Mouse (Mus musculus): ENCODE measurements around the gene Kap. TPM values are rescaled to one million over a fixed set of nuclear protein-coding genes. Genes with fewer than 3 reads are reported as not detected.
"Not testable (repeated sequence)": the region's sequence is repeated elsewhere in the genome, so short reads cannot be mapped to it uniquely, and the experiment has no call there.

Kap gene
- not detected for total RNA-seq (2021)

DNA sequence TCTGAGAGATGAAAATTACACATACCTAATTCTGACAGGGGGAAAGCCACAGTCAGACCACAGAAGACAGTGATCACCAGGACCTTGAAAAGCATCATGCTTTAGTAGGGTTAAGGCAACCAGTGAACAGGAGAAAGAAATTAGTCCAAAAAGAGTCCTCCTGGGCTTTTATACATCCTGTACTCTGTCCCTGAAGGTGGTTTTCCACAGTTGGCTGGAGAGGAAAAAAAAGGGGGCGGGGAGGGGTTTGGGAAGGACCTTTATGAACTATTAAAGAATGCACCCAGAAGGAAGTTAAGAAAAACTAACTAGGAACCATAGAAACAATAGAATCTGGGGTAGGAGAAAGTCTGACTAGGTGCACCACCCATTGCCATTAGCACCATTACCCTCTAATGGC lies at the start of gene Kap:
Kap (minus strand) TSS at position 237 of the 400 bp plus-strand sequence.
- intact Hi-C loops (cut with DNase I): no loop called here
- DNase-seq (ENCODE audit: low spot score): no peak

GRCm38 (mm10) chr6:133885871-133886415 lies 32.4 kb upstream of the Kap start:
- DNase-seq (ENCODE audit: low spot score): no peak
- intact Hi-C loops (cut with DNase I): no loop called here

- intact Hi-C loops (cut with DNase I): no loop called here
- no peak for DNase-seq (ENCODE audit: low spot score)
These were observed 30.0 kb upstream of the Kap start for GRCm38 (mm10) chr6:133883446-133883985.

- intact Hi-C loops (cut with DNase I): loop anchor here (5.0 to 10.0 kb wide), 3 partner anchors 169 to 1221 kb away; partner anchors contain the start of genes A630073D07Rik and Tas2r120
- DNase-seq (ENCODE audit: low spot score): no peak
These were observed 22.4 kb upstream of the Kap start for GRCm38 (mm10) chr6:133875906-133876462.

DNA sequence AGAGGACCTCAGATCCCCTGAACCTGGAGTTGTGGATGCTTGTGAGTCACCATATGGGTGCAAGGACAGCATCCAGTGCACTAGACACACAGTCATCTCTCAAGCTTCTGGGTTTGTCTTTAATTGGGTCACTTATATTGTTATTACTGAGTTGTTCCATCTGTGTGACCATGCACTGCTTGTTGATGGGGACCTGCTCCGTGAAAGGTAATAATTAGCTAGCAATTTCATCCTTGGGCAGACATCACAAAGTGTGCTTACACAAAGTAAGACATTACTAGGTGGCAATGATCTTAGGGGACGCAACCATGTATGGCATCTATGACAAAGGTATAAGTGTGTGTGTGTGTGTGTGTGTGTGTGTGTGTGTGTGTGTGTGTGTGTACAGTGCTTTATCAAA lies 19.1 kb upstream of the Kap start:
- intact Hi-C loops (cut with DNase I): loop anchor here (10.0 kb wide), 2 partner anchors 698 to 1218 kb away; partner anchors contain the start of genes A630073D07Rik and Tas2r120
- DNase-seq (ENCODE audit: low spot score): no peak

DNA sequence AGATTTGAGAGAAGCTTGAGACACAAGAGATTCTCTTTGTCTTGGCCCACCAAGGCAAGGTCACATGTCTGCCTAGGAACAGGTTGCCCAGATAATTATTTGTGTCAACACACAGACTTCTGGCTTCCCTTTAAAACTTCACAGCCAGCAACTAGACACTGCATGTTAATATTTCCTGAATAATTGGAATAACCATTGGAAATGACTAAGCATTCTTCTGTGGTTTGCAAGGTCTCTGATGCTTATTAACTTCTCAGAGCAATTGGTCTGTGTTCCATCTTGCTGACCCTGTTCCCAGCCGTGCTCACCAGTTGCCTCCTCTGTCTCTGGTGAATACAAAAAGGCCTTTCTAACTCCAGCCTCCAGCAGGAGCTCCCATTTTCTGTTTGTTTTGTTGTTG lies 17.6 kb upstream of the Kap start:
- intact Hi-C loops (cut with DNase I): loop anchor here (10.0 kb wide), 2 partner anchors 696 to 1216 kb away; partner anchors contain the start of genes A630073D07Rik and Tas2r120
- DNase-seq (ENCODE audit: low spot score): no peak

DNA sequence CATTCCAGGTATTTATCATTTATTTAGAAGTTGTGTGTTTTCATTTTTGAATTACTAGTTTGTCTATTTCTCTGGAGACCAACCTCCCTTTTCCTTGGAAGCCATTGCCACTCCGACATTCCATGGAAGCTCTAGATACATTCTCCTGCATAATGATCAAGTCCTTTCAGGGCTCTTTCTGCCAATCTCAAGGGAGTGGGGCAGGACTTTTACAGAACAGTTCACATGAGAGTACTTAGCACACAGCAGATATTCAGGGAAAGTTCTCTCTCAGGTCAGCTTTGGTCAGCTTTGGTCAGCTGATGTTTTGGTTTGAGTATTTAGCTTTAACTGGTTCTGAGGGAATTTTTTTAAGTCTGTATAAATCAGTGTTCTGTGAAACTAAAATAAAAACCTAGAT lies 14.8 kb upstream of the Kap start:
- DNase-seq (ENCODE audit: low spot score): no peak
- intact Hi-C loops (cut with DNase I): no loop called here

DNA sequence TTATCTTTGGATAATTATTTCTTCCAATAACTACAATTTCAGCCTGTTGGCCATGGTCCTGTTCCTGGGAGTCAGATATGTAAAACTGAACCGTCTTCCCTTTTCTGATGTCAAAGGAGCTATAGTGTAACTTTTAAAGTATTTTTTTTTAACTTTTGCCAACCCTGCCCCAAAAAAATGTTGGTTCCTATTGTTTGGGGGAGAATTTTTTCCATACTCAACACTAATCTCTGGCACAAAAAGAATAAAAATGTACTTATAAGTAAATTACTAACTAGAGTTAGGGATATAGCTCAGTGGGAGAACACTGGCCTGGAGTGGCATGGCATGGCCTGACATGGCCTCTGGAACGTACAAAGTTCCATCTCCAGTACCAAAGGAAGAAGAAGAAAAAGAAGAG lies 2.3 kb upstream of the Kap start:
- DNase-seq (ENCODE audit: low spot score): no peak
- intact Hi-C loops (cut with DNase I): no loop called here

DNA sequence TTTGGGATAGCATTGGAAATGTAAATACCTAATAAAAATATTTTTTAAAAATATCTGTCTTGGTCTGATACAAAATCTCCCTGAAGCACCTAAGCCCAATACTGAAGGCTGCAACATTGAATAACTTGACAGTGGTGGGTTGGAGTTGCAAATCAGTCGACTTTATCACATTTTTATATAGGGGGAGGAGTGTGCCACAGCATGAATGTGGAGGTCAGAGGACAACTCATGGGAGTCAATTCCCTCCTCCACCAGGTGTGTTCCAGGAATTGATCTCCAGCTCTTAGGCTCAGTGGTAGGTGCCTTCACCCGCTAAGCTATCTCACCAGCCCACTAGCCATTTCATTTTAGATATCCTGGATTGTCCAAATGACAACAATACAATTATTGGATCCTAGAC lies 4.2 kb downstream of the Kap start:
- intact Hi-C loops (cut with DNase I): no loop called here
- no peak for DNase-seq (ENCODE audit: low spot score)

DNA sequence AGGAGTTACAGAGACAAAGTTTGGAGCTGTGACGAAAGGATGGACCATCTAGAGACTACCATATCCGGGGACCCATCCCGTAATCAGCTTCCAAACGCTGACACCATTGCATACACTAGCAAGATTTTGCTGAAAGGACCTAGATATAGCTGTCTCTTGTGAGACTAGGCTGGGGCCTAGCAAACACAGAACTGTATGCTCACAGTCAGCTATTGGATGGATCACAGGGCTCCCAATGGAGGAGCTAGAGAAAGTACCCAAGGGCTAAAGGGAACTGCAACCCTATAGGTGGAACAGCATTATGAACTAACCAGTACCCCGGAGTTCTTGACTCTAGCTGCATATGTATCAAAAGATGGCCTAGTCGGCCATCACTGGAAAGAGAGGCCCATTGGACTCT lies 4.7 kb downstream of the Kap start:
- intact Hi-C loops (cut with DNase I); DNase-seq (ENCODE audit: low spot score): not testable (repeated sequence)

DNA sequence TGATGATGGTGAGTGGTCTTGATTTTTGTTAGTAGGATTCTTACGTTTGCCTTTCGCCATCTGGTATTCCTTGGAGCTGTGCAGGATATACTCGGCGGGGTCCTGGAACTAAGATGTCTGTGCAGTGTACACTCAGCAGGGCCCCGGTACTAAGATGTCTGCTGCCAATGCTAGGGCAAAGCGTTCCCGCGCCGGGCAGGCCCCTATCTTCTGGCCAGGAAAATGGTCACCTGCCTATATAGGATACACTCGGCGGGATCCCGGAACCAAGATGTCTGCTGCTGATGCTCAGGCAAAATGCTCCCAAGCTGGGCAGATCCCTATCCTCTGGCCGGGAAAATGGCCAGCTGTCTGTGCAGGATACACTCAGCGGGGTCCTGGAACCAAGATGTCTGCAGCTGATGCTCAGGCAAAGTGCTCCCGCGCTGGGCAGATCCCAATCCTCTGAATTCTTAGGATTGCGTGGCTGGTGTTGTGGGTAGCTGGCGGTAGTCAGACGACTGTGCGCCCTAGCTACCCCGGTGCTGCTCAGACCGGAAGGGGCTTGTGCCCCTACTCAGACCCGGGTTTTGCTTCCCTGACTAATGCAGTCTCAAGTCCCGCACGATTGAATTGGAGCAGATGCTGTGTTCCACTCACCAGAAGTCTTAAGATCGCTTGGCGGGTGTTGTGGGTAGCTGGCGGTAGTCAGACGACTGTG lies 15.1 kb downstream of the Kap start:
- intact Hi-C loops (cut with DNase I); DNase-seq (ENCODE audit: low spot score): not testable (repeated sequence)

- no peak for DNase-seq (ENCODE audit: low spot score)
- intact Hi-C loops (cut with DNase I): no loop called here
These were observed 41.2 kb downstream of the Kap start for GRCm38 (mm10) chr6:133812342-133812741.

Other genes with a start within 250 kb of the Kap start
- gene Etv6, start 181.9 kb upstream of the Kap start, total RNA-seq (2021): 10 to 100 TPM; 11.4 to 13.0 TPM

Measured in heart, postnatal 25 days (tissue).